Mouse (Mus musculus): Measurements from ENCODE around the gene Cyp2d10. TPM values are rescaled to one million over a fixed set of nuclear protein-coding genes. Genes with fewer than 3 reads are reported as not detected.
"Not testable (repeated sequence)": the region's sequence is repeated elsewhere in the genome, so short reads cannot be mapped to it uniquely, and the experiment has no call there.

The Cyp2d10 gene
- total RNA-seq, 4 experiments from 2014 or later, result 0.56 TPM; not detected in 3

GRCm38 (mm10) chr15:82401516-82401915 lies 5.5 kb downstream of the Cyp2d10 start:
- DNase-seq (ENCODE audit: low spot score in 2 of 2), result no peak

GRCm38 (mm10) chr15:82395955-82396354 lies 11.0 kb downstream of the Cyp2d10 start:
- not testable (repeated sequence) for DNase-seq (ENCODE audit: low spot score in 2 of 2)

GRCm38 (mm10) chr15:82393922-82394321 lies 13.1 kb downstream of the Cyp2d10 start, which contains the start of gene Cyp2d11:
TSS of gene Cyp2d11 (minus strand) at chr15:82394022.
- not testable (repeated sequence) for DNase-seq (ENCODE audit: low spot score in 2 of 2)

- not testable (repeated sequence) for DNase-seq (ENCODE audit: low spot score in 2 of 2)
Observed at GRCm38 (mm10) chr15:82389916-82390315, 17.1 kb downstream of the Cyp2d10 start.

GRCm38 (mm10) chr15:82385729-82386128 lies 21.3 kb downstream of the Cyp2d10 start:
- DNase-seq (ENCODE audit: low spot score in 2 of 2), result no peak

- no peak for DNase-seq (ENCODE audit: low spot score in 2 of 2)
Observed at GRCm38 (mm10) chr15:82382441-82382840, 24.6 kb downstream of the Cyp2d10 start.

GRCm38 (mm10) chr15:82380714-82381062 lies 26.3 kb downstream of the Cyp2d10 start:
- DNase-seq (ENCODE audit: low spot score in 2 of 2), result no peak

- DNase-seq (ENCODE audit: low spot score in 2 of 2), result peak; percentile 32 to 57
Observed at GRCm38 (mm10) chr15:82379871-82380713, 26.9 kb downstream of the Cyp2d10 start, which contains the start of gene Cyp2d22. TSS of gene Cyp2d22 (minus strand) at chr15:82380260.

GRCm38 (mm10) chr15:82379511-82379870 lies 27.5 kb downstream of the Cyp2d10 start:
- no peak for DNase-seq (ENCODE audit: low spot score in 2 of 2)

- no peak for DNase-seq (ENCODE audit: low spot score in 2 of 2)
Observed at GRCm38 (mm10) chr15:82378261-82379180, 28.5 kb downstream of the Cyp2d10 start.

GRCm38 (mm10) chr15:82377701-82378100 lies 29.3 kb downstream of the Cyp2d10 start:
- no peak for DNase-seq (ENCODE audit: low spot score in 2 of 2)

- peak; percentile 61 to 71 for DNase-seq (ENCODE audit: low spot score in 2 of 2)
Observed at GRCm38 (mm10) chr15:82376393-82377138, 30.4 kb downstream of the Cyp2d10 start.

- no peak for DNase-seq (ENCODE audit: low spot score in 2 of 2)
Observed at GRCm38 (mm10) chr15:82375855-82376254, 31.1 kb downstream of the Cyp2d10 start.

GRCm38 (mm10) chr15:82374437-82374836 lies 32.6 kb downstream of the Cyp2d10 start:
- DNase-seq (ENCODE audit: low spot score in 2 of 2), result no peak

- DNase-seq (ENCODE audit: low spot score in 2 of 2), result no peak
Observed at GRCm38 (mm10) chr15:82372991-82373390, 34.0 kb downstream of the Cyp2d10 start.

GRCm38 (mm10) chr15:82372446-82372845 lies 34.5 kb downstream of the Cyp2d10 start:
- no peak for DNase-seq (ENCODE audit: low spot score in 2 of 2)

- no peak for DNase-seq (ENCODE audit: low spot score in 2 of 2)
Observed at GRCm38 (mm10) chr15:82368851-82369250, 38.1 kb downstream of the Cyp2d10 start.

- no peak for DNase-seq (ENCODE audit: low spot score in 2 of 2)
Observed at GRCm38 (mm10) chr15:82368146-82368545, 38.8 kb downstream of the Cyp2d10 start.

- DNase-seq (ENCODE audit: low spot score in 2 of 2), result not testable (repeated sequence)
Observed at GRCm38 (mm10) chr15:82364561-82364960, 42.4 kb downstream of the Cyp2d10 start.

- DNase-seq (ENCODE audit: low spot score in 2 of 2), result not testable (repeated sequence)
Observed at GRCm38 (mm10) chr15:82363801-82364200, 43.2 kb downstream of the Cyp2d10 start.

GRCm38 (mm10) chr15:82362234-82362633 lies 44.8 kb downstream of the Cyp2d10 start:
- DNase-seq (ENCODE audit: low spot score in 2 of 2), result no peak

All from gastrocnemius, adult 8-10 months (tissue).